Mouse (Mus musculus) liver, adult 2 months (tissue): Measurements from ENCODE around the gene Add3.

ENCODE experiments used
- CTCF ChIP-seq: fragments of 200-500 bp; IDR thresholded peaks from 2 replicates; pipeline ENCODE4 v1.5.1; 2011; ENCODE audit warnings: low read depth, low read length, control low read depth
- POLR2A ChIP-seq: fragments of 200-500 bp; IDR thresholded peaks from 2 replicates; pipeline ENCODE4 v1.6.1; 2011; ENCODE audit warnings: low read length, control low read depth; ENCODE audit not compliant: insufficient read depth; ENCODE audit errors: extremely low read depth

DNA sequence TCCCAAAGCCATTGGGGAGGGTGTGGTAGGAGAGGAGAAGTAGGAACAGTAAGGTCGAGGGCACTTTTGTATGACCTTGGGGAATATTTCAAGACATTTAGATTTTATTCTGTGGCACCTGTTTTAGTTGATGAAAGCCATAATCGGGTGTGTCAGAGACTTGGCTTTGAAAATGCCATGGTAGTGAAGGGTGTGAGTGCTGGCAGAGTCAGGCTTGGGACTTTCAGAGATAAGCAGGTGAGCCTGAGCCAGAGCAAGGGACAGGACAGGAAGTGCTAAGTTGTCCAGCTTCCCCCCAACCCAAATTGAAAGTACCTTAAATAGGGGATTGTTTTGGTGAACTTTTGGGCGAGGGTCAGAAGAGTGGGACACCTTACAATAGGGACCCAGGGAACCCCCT is 16.1 kb downstream of the Add3 start:
- TF ChIP-seq CTCF (no peak), POLR2A (no peak)
